Comparison of ENCODE assay signal across 15 mouse cellular contexts in genomic region chr5:119044548-119044947, GRCm38 (mm10).
"Had no signal": no experiment of that assay in that cellular context is flagged by ENCODE, and none has a peak within 500 bp of the region (broad histone marks: within the 10 kb centered on the region; RNA-seq: fewer than 3 reads in every experiment).

No protein-coding gene starts in this region.

- ATAC-seq: liver, embryonic 12.5 days had no signal

- H3K9ac ChIP-seq: limb, embryonic 15.5 days; liver, embryonic 12.5 days; lung, embryonic 14.5 days; midbrain, embryonic 12.5 days; stomach, embryonic 15.5 days had no signal

- H3K4me1 ChIP-seq: limb, embryonic 15.5 days; liver, embryonic 12.5 days; midbrain, embryonic 12.5 days had no signal

- H3K9me3 ChIP-seq: limb, embryonic 15.5 days; liver, embryonic 12.5 days; midbrain, embryonic 12.5 days; stomach, embryonic 15.5 days had no signal

- H3K27me3 ChIP-seq: limb, embryonic 15.5 days; liver, embryonic 12.5 days; midbrain, embryonic 12.5 days; stomach, embryonic 15.5 days had no signal

- DNase-seq: kidney, adult 9 months; kidney, postnatal 10 days; kidney, postnatal 4 days; left cerebral cortex, postnatal 4 days; lung, embryonic 14.5 days; lung, postnatal 10 days; lung, postnatal 4 days; right cerebral cortex, postnatal 14 days; thymus, adult 2 months; thymus, postnatal 25 days had no signal

- H3K36me3 ChIP-seq: limb, embryonic 15.5 days; liver, embryonic 12.5 days; midbrain, embryonic 12.5 days; stomach, embryonic 15.5 days had no signal

- H3K4me2 ChIP-seq: limb, embryonic 15.5 days; liver, embryonic 12.5 days; lung, embryonic 14.5 days; midbrain, embryonic 12.5 days; stomach, embryonic 15.5 days had no signal

- H3K4me3 ChIP-seq: layer of hippocampus, adult 2 months; limb, embryonic 15.5 days; liver, embryonic 12.5 days; midbrain, embryonic 12.5 days; stomach, embryonic 15.5 days had no signal

- H3K27ac ChIP-seq: layer of hippocampus, adult 2 months; limb, embryonic 15.5 days; liver, embryonic 12.5 days; midbrain, embryonic 12.5 days; stomach, embryonic 15.5 days had no signal
